8 mouse cellular contexts compared by ENCODE assay signal in genomic region chr1:133421975-133422570, GRCm38 (mm10). TPM values are rescaled to one million over a fixed set of nuclear protein-coding genes. Genes with fewer than 3 reads are reported as not detected.
DNase-seq lines count a peak whose midpoint lies in the region; ATAC-seq lines count a peak whose summit lies in the region.
"Had no signal": no experiment of that assay in that cellular context is flagged by ENCODE, and none has a peak within 500 bp of the region (broad histone marks: within the 10 kb centered on the region; RNA-seq: fewer than 3 reads in every experiment).

No protein-coding gene starts in this region.

- no peaks in the 10 kb centered on the region for H3K36me3 ChIP-seq in neural tube, embryonic 11.5 days (ENCODE audit: control insufficient read depth, insufficient read depth, low read length)
- H3K36me3 ChIP-seq in heart, embryonic 14.5 days (ENCODE audit: control insufficient read depth, insufficient read depth, low read length): no peaks in the 10 kb centered on the region
- no peaks in the 10 kb centered on the region for H3K36me3 ChIP-seq in limb, embryonic 15.5 days
- no peaks in the 10 kb centered on the region for H3K36me3 ChIP-seq in stomach, embryonic 16.5 days (ENCODE audit: control insufficient read depth, insufficient read depth, low read length)

- H3K27me3 ChIP-seq in neural tube, embryonic 11.5 days (ENCODE audit: control insufficient read depth, insufficient read depth, low read length): no peaks in the 10 kb centered on the region
- no peaks in the 10 kb centered on the region; the same call in 1 of the 2 replicates for H3K27me3 ChIP-seq in heart, embryonic 14.5 days (ENCODE audit: control insufficient read depth, insufficient read depth, low read length)
- H3K27me3 ChIP-seq in limb, embryonic 15.5 days: peaks cover 22% of the 10 kb centered on the region
- H3K27me3 ChIP-seq in stomach, embryonic 16.5 days (ENCODE audit: control insufficient read depth, insufficient read depth, low read length): no peaks in the 10 kb centered on the region

- ATAC-seq in neural tube, embryonic 11.5 days (ENCODE audit: insufficient read depth, low FRiP score, low TSS enrichment): no peak
- ATAC-seq in heart, embryonic 14.5 days (ENCODE audit: insufficient number of reproducible peaks, insufficient read depth, low FRiP score, low read depth): no peak
- no peak for ATAC-seq in limb, embryonic 15.5 days (ENCODE audit: insufficient number of reproducible peaks, low FRiP score, low TSS enrichment, low read depth)
- no peak for ATAC-seq in stomach, embryonic 16.5 days (ENCODE audit: insufficient read depth, low FRiP score)

- intact Hi-C loops in left cerebral cortex, postnatal 36 days (cut with DNase I): loop anchor here (5.0 to 10.0 kb wide), 2 partner anchors 35 to 73 kb away; no protein-coding TSS in a partner anchor

- H3K4me3 ChIP-seq in neural tube, embryonic 11.5 days (ENCODE audit: low read depth, low read length): peak overlapping the region; percentile 82
- H3K4me3 ChIP-seq in heart, embryonic 14.5 days (ENCODE audit: control insufficient read depth in 1 of 2, insufficient read depth in 1 of 2, low read depth in 1 of 2, low read length in 2 of 2): peak overlapping the region; percentile 58 to 78
- peak overlapping the region; percentile 58 for H3K4me3 ChIP-seq in limb, embryonic 15.5 days
- H3K4me3 ChIP-seq in stomach, embryonic 16.5 days (replicated peaks; ENCODE audit: low read length): peak overlapping the region; percentile 52

- H3K4me2 ChIP-seq in neural tube, embryonic 11.5 days (ENCODE audit: low read depth): peak overlapping the region; percentile 91
- peak overlapping the region; percentile 100 for H3K4me2 ChIP-seq in heart, embryonic 14.5 days (ENCODE audit: low read length)
- H3K4me2 ChIP-seq in limb, embryonic 15.5 days: peak overlapping the region; percentile 99
- peak overlapping the region; percentile 85 for H3K4me2 ChIP-seq in stomach, embryonic 16.5 days (ENCODE audit: low read depth, low read length)

- WGBS in neural tube, embryonic 11.5 days: 40% methylated on average over 16 of the region's 16 CpGs
- WGBS in heart, embryonic 14.5 days: 49% methylated on average over 16 of the region's 16 CpGs
- WGBS in limb, embryonic 15.5 days: 43% methylated on average over 16 of the region's 16 CpGs
- 39% methylated on average over 16 of the region's 16 CpGs for WGBS in stomach, embryonic 16.5 days

- no peak overlapping the region for H3K27ac ChIP-seq in neural tube, embryonic 11.5 days (ENCODE audit: low read depth, low read length)
- H3K27ac ChIP-seq in heart, embryonic 14.5 days (replicated peaks in 1 of 2; ENCODE audit: control insufficient read depth in 1 of 2, insufficient read depth in 1 of 2, low read depth in 2 of 2, low read length in 2 of 2): 0 out of 4 replicates have a peak overlapping the region, but pooled peaks have one; percentile 1 to 10
- H3K27ac ChIP-seq in limb, embryonic 15.5 days: no peak overlapping the region
- H3K27ac ChIP-seq in stomach, embryonic 16.5 days (ENCODE audit: low read length): peak overlapping the region; percentile 93

- H3K9ac ChIP-seq in neural tube, embryonic 11.5 days (ENCODE audit: low read length): peak overlapping the region; percentile 80
- H3K9ac ChIP-seq in heart, embryonic 14.5 days (ENCODE audit: low read length): peak overlapping the region; percentile 86
- no peak overlapping the region for H3K9ac ChIP-seq in limb, embryonic 15.5 days
- peak overlapping the region; percentile 86 for H3K9ac ChIP-seq in stomach, embryonic 16.5 days (ENCODE audit: low read length)

- H3K9me3 ChIP-seq in neural tube, embryonic 11.5 days (ENCODE audit: control insufficient read depth, low read length): no peaks in the 10 kb centered on the region
- H3K9me3 ChIP-seq in heart, embryonic 14.5 days (ENCODE audit: control insufficient read depth, low read length): no peaks in the 10 kb centered on the region
- H3K9me3 ChIP-seq in limb, embryonic 15.5 days: no peaks in the 10 kb centered on the region
- no peaks in the 10 kb centered on the region for H3K9me3 ChIP-seq in stomach, embryonic 16.5 days (replicated peaks; ENCODE audit: control insufficient read depth, low read length)

- H3K4me1 ChIP-seq in neural tube, embryonic 11.5 days (ENCODE audit: control insufficient read depth, insufficient read depth, low read length): peaks cover 28% of the 10 kb centered on the region
- peaks cover 9 to 16% of the 10 kb centered on the region in 2 experiments; a peak in 3 of 4 replicates for H3K4me1 ChIP-seq in heart, embryonic 14.5 days (ENCODE audit: control insufficient read depth in 2 of 2, insufficient read depth in 2 of 2, low read length in 2 of 2)
- peaks cover 29% of the 10 kb centered on the region for H3K4me1 ChIP-seq in limb, embryonic 15.5 days
- peaks cover 42% of the 10 kb centered on the region for H3K4me1 ChIP-seq in stomach, embryonic 16.5 days (ENCODE audit: control insufficient read depth, insufficient read depth, low read length)

- no peak for DNase-seq in neural tube, embryonic 11.5 days (ENCODE audit: low spot score)
- DNase-seq in neural tube, embryonic 10.5 days (ENCODE audit: extremely low spot score, low spot score): no peak
- DNase-seq in left cerebral cortex, postnatal 36 days (ENCODE audit: low spot score in 2 of 2): no peak
- no peak for DNase-seq in adrenal gland, postnatal 14 days
- DNase-seq: thymus, postnatal 36 days had no signal

RNA-seq across cellular contexts. Expression of gene Sox13, which starts 2.1 kb away (rescaled TPM):
- 10.2 and 12.3 TPM in 2 replicates for polyA plus RNA-seq in neural tube, embryonic 11.5 days (2014; fragmentation: Nextera tagmentation; extraction: Ambion mirVana)
- polyA plus RNA-seq in heart, embryonic 14.5 days (2014; fragmentation: Nextera tagmentation; extraction: Ambion mirVana): 3.5 and 5.2 TPM in 2 replicates
- polyA plus RNA-seq in limb, embryonic 15.5 days (2015; fragmentation: Nextera tagmentation; extraction: Ambion mirVana): 3.3 and 4.1 TPM in 2 replicates
- 5.2 and 5.6 TPM in 2 replicates for polyA plus RNA-seq in stomach, embryonic 16.5 days (2015; fragmentation: Nextera tagmentation; extraction: Ambion mirVana)
- total RNA-seq in left cerebral cortex, postnatal 36 days (2021): 10 to 100 TPM in 1 of 2 experiments, 1 to 10 TPM in 1; 8.3 to 12.0 TPM
- 19.3 and 20.0 TPM in 2 replicates for total RNA-seq in adrenal gland, postnatal 14 days (2021)

RNA-seq across cellular contexts. Expression of gene Etnk2, which starts 58.7 kb away (rescaled TPM):
- polyA plus RNA-seq in neural tube, embryonic 11.5 days (2014; fragmentation: Nextera tagmentation; extraction: Ambion mirVana): 1.9 and 3.0 TPM in 2 replicates
- polyA plus RNA-seq in heart, embryonic 14.5 days (2014; fragmentation: Nextera tagmentation; extraction: Ambion mirVana): 0.85 and 1.6 TPM in 2 replicates
- 0.89 and 1.3 TPM in 2 replicates for polyA plus RNA-seq in limb, embryonic 15.5 days (2015; fragmentation: Nextera tagmentation; extraction: Ambion mirVana)
- polyA plus RNA-seq in stomach, embryonic 16.5 days (2015; fragmentation: Nextera tagmentation; extraction: Ambion mirVana): 4.5 and 4.7 TPM in 2 replicates
- total RNA-seq in left cerebral cortex, postnatal 36 days (2021): 10 to 100 TPM in 1 of 2 experiments, 1 to 10 TPM in 1; 7.8 to 10.2 TPM
- 7.6 and 28.3 TPM in 2 replicates for total RNA-seq in adrenal gland, postnatal 14 days (2021)

Comparison
In these comparisons a context has a peak if more than half of its experiments do, and no peak if none do; other contexts are left out.
1. H3K27ac ChIP-seq: peak in heart, embryonic 14.5 days (2 of 2) and stomach, embryonic 16.5 days (single experiment); none in neural tube, embryonic 11.5 days (single experiment) and limb, embryonic 15.5 days (single experiment).
2. Peak in every context shown above with its lines, with median percentiles within 50 percentile points of each other: H3K4me2 ChIP-seq and H3K4me3 ChIP-seq.